Mouse (Mus musculus): Measurements from ENCODE around the gene Lgalsl. TPM values are rescaled to one million over a fixed set of nuclear protein-coding genes. Genes with fewer than 3 reads are reported as not detected.

The Lgalsl gene
- polyA plus RNA-seq, 2 experiments = 25.5 to 52.0 TPM

DNA sequence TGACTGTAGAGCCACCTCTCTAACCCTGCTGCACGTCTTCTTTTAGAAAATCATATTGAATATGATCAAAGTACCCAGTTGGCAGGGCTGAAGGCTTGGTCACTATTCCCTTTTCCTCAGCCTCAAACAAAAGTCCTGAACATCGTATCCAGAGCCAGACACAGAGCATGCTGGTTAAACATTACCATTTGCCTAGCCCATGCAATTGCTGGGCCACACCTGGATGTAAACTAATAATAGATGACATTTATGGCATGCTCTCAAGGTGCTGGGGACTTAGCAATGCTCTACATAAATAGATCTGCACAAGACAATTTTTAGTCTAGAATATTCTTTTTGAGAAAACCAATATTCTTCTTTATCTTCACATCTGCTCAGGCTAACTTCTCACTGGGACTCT lies 39.5 kb downstream of the Lgalsl start:
- 78% methylated on average over 2 of the region's 2 CpGs for WGBS
- ATAC-seq (ENCODE audit: low FRiP score, low read depth) (no peak), DNase-seq (ENCODE audit: low spot score) (no peak)
- no peaks in the 10 kb centered on the region for H3K9me3 ChIP-seq (ENCODE audit: control insufficient read depth, low read length)
- no peak overlapping the region for H3K4me3 ChIP-seq (replicated peaks; ENCODE audit: low read length)
- H3K9ac ChIP-seq (ENCODE audit: low read depth, low read length, severe bottlenecking) = no peak overlapping the region
- no peak for TF ChIP-seq POLR2A (IDR thresholded peaks at IDR 0.05; ENCODE audit: borderline replicate concordance, extremely low read depth, insufficient read depth, insufficient read length)
- H3K36me3 ChIP-seq (ENCODE audit: control insufficient read depth, insufficient read depth, low read length) = no peaks in the 10 kb centered on the region
- no peaks in the 10 kb centered on the region for H3K27me3 ChIP-seq (ENCODE audit: control insufficient read depth, insufficient read depth, low read length)
- no peak overlapping the region for H3K4me2 ChIP-seq (replicated peaks; ENCODE audit: low read depth, low read length, severe bottlenecking)
- H3K4me1 ChIP-seq (ENCODE audit: control insufficient read depth, insufficient read depth, low read length) = peaks cover 4% of the 10 kb centered on the region; the same call in 1 of the 2 replicates
- no peak overlapping the region for H3K27ac ChIP-seq (replicated peaks; ENCODE audit: low read depth, low read length)

- no peaks in the 10 kb centered on the region for H3K27me3 ChIP-seq (ENCODE audit: control insufficient read depth, insufficient read depth, low read length)
- DNase-seq (ENCODE audit: low spot score) (no peak), ATAC-seq (ENCODE audit: low FRiP score, low read depth) (no peak)
- no peaks in the 10 kb centered on the region for H3K36me3 ChIP-seq (ENCODE audit: control insufficient read depth, insufficient read depth, low read length)
- H3K9ac ChIP-seq (ENCODE audit: low read depth, low read length, severe bottlenecking) = no peak overlapping the region
- peaks cover 4% of the 10 kb centered on the region; the same call in 1 of the 2 replicates for H3K4me1 ChIP-seq (ENCODE audit: control insufficient read depth, insufficient read depth, low read length)
- no peak overlapping the region for H3K27ac ChIP-seq (replicated peaks; ENCODE audit: low read depth, low read length)
- no peak for TF ChIP-seq POLR2A (IDR thresholded peaks at IDR 0.05; ENCODE audit: borderline replicate concordance, extremely low read depth, insufficient read depth, insufficient read length)
- WGBS = 23% methylated on average over 1 of the region's 1 CpGs
- H3K9me3 ChIP-seq (ENCODE audit: control insufficient read depth, low read length) = peaks cover 6% of the 10 kb centered on the region; the same call in 1 of the 2 replicates
- H3K4me3 ChIP-seq (replicated peaks; ENCODE audit: low read length) = no peak overlapping the region
- no peak overlapping the region for H3K4me2 ChIP-seq (replicated peaks; ENCODE audit: low read depth, low read length, severe bottlenecking)
These were observed 41.8 kb downstream of the Lgalsl start for GRCm38 (mm10) chr11:20789015-20789414.

GRCm38 (mm10) chr11:20788070-20788469 lies 42.8 kb downstream of the Lgalsl start:
- TF ChIP-seq POLR2A (IDR thresholded peaks at IDR 0.05; ENCODE audit: borderline replicate concordance, extremely low read depth, insufficient read depth, insufficient read length) = no peak
- WGBS = 65% methylated on average over 3 of the region's 3 CpGs
- no peak for ATAC-seq (ENCODE audit: low FRiP score, low read depth)

GRCm38 (mm10) chr11:20786191-20786590 lies 44.7 kb downstream of the Lgalsl start:
- 51% methylated on average over 2 of the region's 2 CpGs for WGBS
- Histone ChIP-seq H3K9ac (ENCODE audit: low read depth, low read length, severe bottlenecking) (no peak overlapping the region), H3K4me3 (replicated peaks; ENCODE audit: low read length) (no peak overlapping the region), H3K4me1 (ENCODE audit: control insufficient read depth, insufficient read depth, low read length) (peaks cover 4% of the 10 kb centered on the region; the same call in 1 of the 2 replicates), H3K4me2 (replicated peaks; ENCODE audit: low read depth, low read length, severe bottlenecking) (no peak overlapping the region), H3K27ac (replicated peaks; ENCODE audit: low read depth, low read length) (no peak overlapping the region), H3K36me3 (ENCODE audit: control insufficient read depth, insufficient read depth, low read length) (no peaks in the 10 kb centered on the region), H3K27me3 (ENCODE audit: control insufficient read depth, insufficient read depth, low read length) (no peaks in the 10 kb centered on the region), H3K9me3 (ENCODE audit: control insufficient read depth, low read length) (peaks cover 6% of the 10 kb centered on the region; the same call in 1 of the 2 replicates)
- no peak for DNase-seq (ENCODE audit: low spot score)
- TF ChIP-seq POLR2A (IDR thresholded peaks at IDR 0.05; ENCODE audit: borderline replicate concordance, extremely low read depth, insufficient read depth, insufficient read length) = no peak
- ATAC-seq (ENCODE audit: low FRiP score, low read depth) = no peak

More at GRCm38 (mm10) chr11:20788070-20788469, 42.8 kb downstream of the Lgalsl start:
- H3K4me3 ChIP-seq (replicated peaks; ENCODE audit: low read length) = no peak overlapping the region
- no peak overlapping the region for H3K9ac ChIP-seq (ENCODE audit: low read depth, low read length, severe bottlenecking)
- peaks cover 4% of the 10 kb centered on the region; the same call in 1 of the 2 replicates for H3K4me1 ChIP-seq (ENCODE audit: control insufficient read depth, insufficient read depth, low read length)
- H3K4me2 ChIP-seq (replicated peaks; ENCODE audit: low read depth, low read length, severe bottlenecking) = no peak overlapping the region
- no peak for DNase-seq (ENCODE audit: low spot score)
- H3K27ac ChIP-seq (replicated peaks; ENCODE audit: low read depth, low read length) = no peak overlapping the region
- peaks cover 6% of the 10 kb centered on the region; the same call in 1 of the 2 replicates for H3K9me3 ChIP-seq (ENCODE audit: control insufficient read depth, low read length)
- H3K36me3 ChIP-seq (ENCODE audit: control insufficient read depth, insufficient read depth, low read length) = no peaks in the 10 kb centered on the region
- no peaks in the 10 kb centered on the region for H3K27me3 ChIP-seq (ENCODE audit: control insufficient read depth, insufficient read depth, low read length)

DNA sequence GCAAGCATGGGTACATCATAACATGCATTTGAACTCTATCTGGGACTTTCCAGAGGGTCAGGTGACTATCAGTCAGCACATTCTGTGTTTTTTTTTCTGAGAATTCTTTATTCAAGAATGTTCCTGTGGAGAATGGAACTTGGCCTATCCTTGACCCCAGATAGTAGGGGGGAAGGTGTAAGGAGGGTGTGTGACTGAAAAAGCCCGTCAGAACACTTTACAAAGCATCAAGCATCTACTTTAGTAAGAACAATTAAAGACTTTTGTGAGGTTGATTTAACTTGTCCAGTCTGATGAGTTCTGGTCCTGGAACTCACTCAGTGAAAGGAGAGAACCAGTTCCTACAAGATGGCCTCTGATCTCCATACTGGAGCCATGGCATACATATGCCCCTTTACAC lies 45.7 kb downstream of the Lgalsl start:
- Histone ChIP-seq H3K9me3 (ENCODE audit: control insufficient read depth, low read length) (peaks cover 6% of the 10 kb centered on the region; the same call in 1 of the 2 replicates), H3K27ac (replicated peaks; ENCODE audit: low read depth, low read length) (no peak overlapping the region), H3K4me2 (replicated peaks; ENCODE audit: low read depth, low read length, severe bottlenecking) (no peak overlapping the region), H3K4me3 (replicated peaks; ENCODE audit: low read length) (no peak overlapping the region), H3K36me3 (ENCODE audit: control insufficient read depth, insufficient read depth, low read length) (no peaks in the 10 kb centered on the region), H3K4me1 (ENCODE audit: control insufficient read depth, insufficient read depth, low read length) (peaks cover 4% of the 10 kb centered on the region; the same call in 1 of the 2 replicates), H3K9ac (ENCODE audit: low read depth, low read length, severe bottlenecking) (no peak overlapping the region), H3K27me3 (ENCODE audit: control insufficient read depth, insufficient read depth, low read length) (no peaks in the 10 kb centered on the region)
- no peak for ATAC-seq (ENCODE audit: low FRiP score, low read depth)
- TF ChIP-seq POLR2A (IDR thresholded peaks at IDR 0.05; ENCODE audit: borderline replicate concordance, extremely low read depth, insufficient read depth, insufficient read length) = no peak
- no peak for DNase-seq (ENCODE audit: low spot score)
- WGBS = 84% methylated on average over 1 of the region's 1 CpGs

All from limb, embryonic 14.5 days (tissue).